In genomic region chr8:70397611-70398563, GRCm38 (mm10) we compare ENCODE assay signal across 20 mouse cellular contexts. TPM values are rescaled to one million over a fixed set of nuclear protein-coding genes. Genes with fewer than 3 reads are reported as not detected.
DNase-seq lines count a peak whose midpoint lies in the region; ATAC-seq lines count a peak whose summit lies in the region.
"Had no signal": no experiment of that assay in that cellular context is flagged by ENCODE, and none has a peak within 500 bp of the region (broad histone marks: within the 10 kb centered on the region; RNA-seq: fewer than 3 reads in every experiment).

No protein-coding gene starts in this region.

- H3K27ac ChIP-seq in forebrain, embryonic 16.5 days (ENCODE audit: low read length), result no peak overlapping the region
- no peak overlapping the region for H3K27ac ChIP-seq in forebrain, embryonic 10.5 days
- H3K27ac ChIP-seq in limb, embryonic 13.5 days, result no peak overlapping the region
- H3K27ac ChIP-seq in limb, embryonic 10.5 days, result no peak overlapping the region
- H3K27ac ChIP-seq: liver, embryonic 12.5 days; midbrain, embryonic 10.5 days had no signal

- no peak overlapping the region for H3K4me3 ChIP-seq in forebrain, embryonic 16.5 days (replicated peaks; ENCODE audit: low read length)
- H3K4me3 ChIP-seq in forebrain, embryonic 10.5 days, result no peak overlapping the region
- no peak overlapping the region for H3K4me3 ChIP-seq in limb, embryonic 13.5 days
- H3K4me3 ChIP-seq in limb, embryonic 10.5 days, result no peak overlapping the region
- H3K4me3 ChIP-seq: liver, embryonic 12.5 days; midbrain, embryonic 10.5 days had no signal

- no peak for DNase-seq in forebrain, embryonic 10.5 days (ENCODE audit: extremely low spot score, low spot score)
- no peak for DNase-seq in limb, embryonic 10.5 days (ENCODE audit: low spot score)
- peak; percentile 87 for DNase-seq in cerebellum, adult 11 months
- peak; percentile 84 to 89 for DNase-seq in cerebellum, postnatal 10 days
- no peak for DNase-seq in left cerebral cortex, postnatal 10 days (ENCODE audit: extremely low spot score in 1 of 2, low spot score in 2 of 2)
- DNase-seq: adrenal gland, adult 8-10 months; gastrocnemius, postnatal 10 days; heart, adult 18-20 months; heart, postnatal 36 days; layer of hippocampus, postnatal 36 days; lung, adult 2 months; lung, postnatal 36 days; right cerebral cortex, postnatal 25 days had no signal

- ATAC-seq in forebrain, embryonic 16.5 days, result no peak
- no peak for ATAC-seq in limb, embryonic 13.5 days (ENCODE audit: low FRiP score, low read depth)
- no peak for ATAC-seq in inflammation-experienced regulatory T-cells, adult 6 months
- ATAC-seq: CD4-positive, CD25-positive, alpha-beta regulatory T cell, adult 4 months; liver, embryonic 12.5 days; Patski had no signal

- 86% methylated on average over 16 of the region's 16 CpGs for WGBS in forebrain, embryonic 16.5 days
- 88% methylated on average over 16 of the region's 16 CpGs for WGBS in forebrain, embryonic 10.5 days
- 86% methylated on average over 16 of the region's 16 CpGs for WGBS in limb, embryonic 13.5 days
- whole genome bisulfite sequencing in limb, embryonic 10.5 days, result 89% methylated on average over 16 of the region's 16 CpGs

- H3K9me3 ChIP-seq in forebrain, embryonic 16.5 days (ENCODE audit: control insufficient read depth, low read length), result no peaks in the 10 kb centered on the region
- no peaks in the 10 kb centered on the region for H3K9me3 ChIP-seq in forebrain, embryonic 10.5 days
- no peaks in the 10 kb centered on the region for H3K9me3 ChIP-seq in limb, embryonic 13.5 days
- no peaks in the 10 kb centered on the region for H3K9me3 ChIP-seq in limb, embryonic 10.5 days (replicated peaks)
- H3K9me3 ChIP-seq: liver, embryonic 12.5 days; midbrain, embryonic 10.5 days had no signal

- no peaks in the 10 kb centered on the region for H3K4me1 ChIP-seq in forebrain, embryonic 16.5 days (replicated peaks; ENCODE audit: control insufficient read depth, insufficient read depth, low read length)
- no peaks in the 10 kb centered on the region for H3K4me1 ChIP-seq in forebrain, embryonic 10.5 days
- H3K4me1 ChIP-seq in limb, embryonic 13.5 days, result no peaks in the 10 kb centered on the region
- H3K4me1 ChIP-seq in limb, embryonic 10.5 days, result 0 out of 2 replicates have a peak, but pooled peaks cover 3% of the 10 kb centered on the region
- H3K4me1 ChIP-seq: liver, embryonic 12.5 days; midbrain, embryonic 10.5 days had no signal

- H3K9ac ChIP-seq in forebrain, embryonic 16.5 days (replicated peaks; ENCODE audit: low read depth, low read length), result 0 out of 2 replicates have a peak overlapping the region, but pooled peaks have one; percentile 18
- H3K9ac ChIP-seq in limb, embryonic 13.5 days, result 0 out of 2 replicates have a peak overlapping the region, but pooled peaks have one; percentile 31
- H3K9ac ChIP-seq: liver, embryonic 12.5 days had no signal

- no peaks in the 10 kb centered on the region for H3K36me3 ChIP-seq in forebrain, embryonic 16.5 days (ENCODE audit: control insufficient read depth, insufficient read depth)
- peaks cover 6% of the 10 kb centered on the region for H3K36me3 ChIP-seq in forebrain, embryonic 10.5 days (replicated peaks)
- peaks cover 43% of the 10 kb centered on the region for H3K36me3 ChIP-seq in limb, embryonic 13.5 days
- H3K36me3 ChIP-seq in limb, embryonic 10.5 days, result peaks cover 11% of the 10 kb centered on the region
- H3K36me3 ChIP-seq: liver, embryonic 12.5 days had no signal

- H3K27me3 ChIP-seq in forebrain, embryonic 16.5 days (replicated peaks; ENCODE audit: control insufficient read depth, insufficient read depth, low read length), result no peaks in the 10 kb centered on the region
- no peaks in the 10 kb centered on the region for H3K27me3 ChIP-seq in forebrain, embryonic 10.5 days (ENCODE audit: poor library complexity, severe bottlenecking)
- H3K27me3 ChIP-seq in limb, embryonic 13.5 days, result no peaks in the 10 kb centered on the region
- H3K27me3 ChIP-seq in limb, embryonic 10.5 days (ENCODE audit: low read depth, poor library complexity, severe bottlenecking), result no peaks in the 10 kb centered on the region
- H3K27me3 ChIP-seq: liver, embryonic 12.5 days; Patski had no signal

- intact Hi-C loops in left cerebral cortex, postnatal 10 days (cut with DNase I), result no loop called here

- H3K4me2 ChIP-seq in forebrain, embryonic 16.5 days (ENCODE audit: low read length), result no peak overlapping the region
- no peak overlapping the region for H3K4me2 ChIP-seq in limb, embryonic 13.5 days (replicated peaks)
- H3K4me2 ChIP-seq: liver, embryonic 12.5 days had no signal

RNA-seq across cellular contexts. Expression of gene Comp, which starts 24.5 kb away (rescaled TPM):
- 0.51 and 0.75 TPM in 2 replicates for polyA plus RNA-seq in forebrain, embryonic 16.5 days (2015; fragmentation: Nextera tagmentation; extraction: Ambion mirVana)
- 0.19 and 0.38 TPM in 2 replicates for polyA plus RNA-seq in forebrain, embryonic 10.5 days (2016; fragmentation: Nextera tagmentation; extraction: Ambion mirVana)
- 26.4 and 40.8 TPM in 2 replicates for polyA plus RNA-seq in limb, embryonic 13.5 days (2015; fragmentation: Nextera tagmentation; extraction: Ambion mirVana)
- 0.08 and 0.35 TPM in 2 replicates for polyA plus RNA-seq in limb, embryonic 10.5 days (2016; fragmentation: Nextera tagmentation; extraction: Ambion mirVana)
- under 1 TPM in 2 of 3 experiments, not detected in 1; 0.24 to 0.40 TPM for polyA plus RNA-seq in inflammation-experienced regulatory T-cells, adult 6 months (2017; shearing (Covaris generic))
- under 1 TPM in 1 of 2 experiments, not detected in 1; 0.14 TPM for total RNA-seq in left cerebral cortex, postnatal 10 days (2021)

RNA-seq across cellular contexts. Expression of gene Crtc1, which starts 41.5 kb away (rescaled TPM):
- 41.1 and 51.0 TPM in 2 replicates for polyA plus RNA-seq in forebrain, embryonic 16.5 days (2015; fragmentation: Nextera tagmentation; extraction: Ambion mirVana)
- polyA plus RNA-seq in forebrain, embryonic 10.5 days (2016; fragmentation: Nextera tagmentation; extraction: Ambion mirVana), result 14.8 and 16.4 TPM in 2 replicates
- polyA plus RNA-seq in limb, embryonic 13.5 days (2015; fragmentation: Nextera tagmentation; extraction: Ambion mirVana), result 26.7 and 29.9 TPM in 2 replicates
- 20.1 and 23.2 TPM in 2 replicates for polyA plus RNA-seq in limb, embryonic 10.5 days (2016; fragmentation: Nextera tagmentation; extraction: Ambion mirVana)
- 1 to 10 TPM; 5.0 to 8.7 (median 7.2) TPM for polyA plus RNA-seq in inflammation-experienced regulatory T-cells, adult 6 months (2017; shearing (Covaris generic))
- 100 to 1,000 TPM in 1 of 2 experiments, 10 to 100 TPM in 1; 98.8 to 105 TPM for total RNA-seq in left cerebral cortex, postnatal 10 days (2021)

RNA-seq across cellular contexts. Expression of gene Upf1, which starts 44.8 kb away (rescaled TPM):
- polyA plus RNA-seq in forebrain, embryonic 16.5 days (2015; fragmentation: Nextera tagmentation; extraction: Ambion mirVana), result 11.8 and 13.6 TPM in 2 replicates
- polyA plus RNA-seq in forebrain, embryonic 10.5 days (2016; fragmentation: Nextera tagmentation; extraction: Ambion mirVana), result 14.5 and 16.3 TPM in 2 replicates
- 18.7 and 19.5 TPM in 2 replicates for polyA plus RNA-seq in limb, embryonic 13.5 days (2015; fragmentation: Nextera tagmentation; extraction: Ambion mirVana)
- polyA plus RNA-seq in limb, embryonic 10.5 days (2016; fragmentation: Nextera tagmentation; extraction: Ambion mirVana), result 25.6 and 26.7 TPM in 2 replicates
- polyA plus RNA-seq in inflammation-experienced regulatory T-cells, adult 6 months (2017; shearing (Covaris generic)), result 10 to 100 TPM; 13.6 to 17.4 (median 14.2) TPM
- 10 to 100 TPM; 46.9 to 48.1 TPM for total RNA-seq in left cerebral cortex, postnatal 10 days (2021)

Comparison
In these comparisons a context has a peak if more than half of its experiments do, and no peak if none do; other contexts are left out.
1. RNA of gene Comp, which starts 24.5 kb away (polyA plus RNA-seq): 26.4 to 40.8 TPM in limb, embryonic 13.5 days; 0.51 to 0.75 TPM in forebrain, embryonic 16.5 days, 0.08 to 0.35 TPM in limb, embryonic 10.5 days, 0.24 to 0.40 TPM in inflammation-experienced regulatory T-cells, adult 6 months and 0.19 to 0.38 TPM in forebrain, embryonic 10.5 days; every median in the first group is over 10 times any median in the second.
2. DNase-seq: peak in cerebellum, adult 11 months (single experiment) and cerebellum, postnatal 10 days (2 of 2); none in forebrain, embryonic 10.5 days (single experiment), limb, embryonic 10.5 days (single experiment) and left cerebral cortex, postnatal 10 days (0 of 2).